24 mouse cellular contexts compared by ENCODE assay signal in genomic region chr16:24073613-24074244, GRCm38 (mm10).
"Had no signal": no experiment of that assay in that cellular context is flagged by ENCODE, and none has a peak within 500 bp of the region (broad histone marks: within the 10 kb centered on the region; RNA-seq: fewer than 3 reads in every experiment).

No protein-coding gene starts in this region.

- H3K4me1 ChIP-seq: limb, embryonic 10.5 days; lung, embryonic 15.5 days; midbrain, embryonic 10.5 days; midbrain, embryonic 13.5 days; neural tube, embryonic 13.5 days; stomach, embryonic 15.5 days had no signal

- DNase-seq: kidney, adult 2 months; kidney, postnatal 25 days; layer of hippocampus, adult 9-11 months; liver; lung, adult 18-20 months; lung, postnatal 10 days; lung, postnatal 36 days; right cerebral cortex, adult 18-20 months; right cerebral cortex, postnatal 14 days; right cerebral cortex, postnatal 4 days; spleen, adult 18-20 months had no signal

- ATAC-seq: liver, embryonic 12.5 days; midbrain, embryonic 13.5 days; midbrain, embryonic 16.5 days had no signal

- H3K4me2 ChIP-seq: limb, embryonic 13.5 days; liver, embryonic 12.5 days; liver, embryonic 15.5 days; lung, embryonic 15.5 days; midbrain, embryonic 13.5 days; neural tube, embryonic 13.5 days; stomach, embryonic 15.5 days had no signal

- H3K9ac ChIP-seq: limb, embryonic 13.5 days; liver, embryonic 12.5 days; liver, embryonic 15.5 days; lung, embryonic 15.5 days; midbrain, embryonic 13.5 days; neural tube, embryonic 13.5 days; stomach, embryonic 15.5 days had no signal

- H3K4me3 ChIP-seq: layer of hippocampus, adult 2 months; limb, embryonic 10.5 days; limb, embryonic 13.5 days; liver, embryonic 12.5 days; liver, embryonic 15.5 days; lung, embryonic 15.5 days; megakaryocyte, embryonic 14.5 days; midbrain, embryonic 10.5 days; midbrain, embryonic 13.5 days; neural tube, embryonic 13.5 days; stomach, embryonic 15.5 days had no signal

- H3K36me3 ChIP-seq: limb, embryonic 10.5 days; limb, embryonic 13.5 days; liver, embryonic 12.5 days; liver, embryonic 15.5 days; lung, embryonic 15.5 days; midbrain, embryonic 10.5 days; midbrain, embryonic 13.5 days; neural tube, embryonic 13.5 days; stomach, embryonic 15.5 days had no signal

- H3K9me3 ChIP-seq: limb, embryonic 10.5 days; limb, embryonic 13.5 days; liver, embryonic 12.5 days; liver, embryonic 15.5 days; lung, embryonic 15.5 days; megakaryocyte, embryonic 14.5 days; midbrain, embryonic 10.5 days; midbrain, embryonic 13.5 days; neural tube, embryonic 13.5 days; stomach, embryonic 15.5 days had no signal

- H3K27me3 ChIP-seq: limb, embryonic 13.5 days; liver, embryonic 12.5 days; liver, embryonic 15.5 days; lung, embryonic 15.5 days; midbrain, embryonic 13.5 days; neural tube, embryonic 13.5 days; stomach, embryonic 15.5 days had no signal

- H3K27ac ChIP-seq: kidney, postnatal 0 days; layer of hippocampus, adult 2 months; limb, embryonic 10.5 days; limb, embryonic 13.5 days; liver, embryonic 12.5 days; liver, embryonic 15.5 days; lung, embryonic 15.5 days; midbrain, embryonic 10.5 days; midbrain, embryonic 13.5 days; neural tube, embryonic 13.5 days; stomach, embryonic 15.5 days had no signal
